Mouse (Mus musculus): ENCODE measurements around the gene Cmpk2.
"Not testable (repeated sequence)": the region's sequence is repeated elsewhere in the genome, so short reads cannot be mapped to it uniquely, and the experiment has no call there.

Cmpk2 gene

DNA sequence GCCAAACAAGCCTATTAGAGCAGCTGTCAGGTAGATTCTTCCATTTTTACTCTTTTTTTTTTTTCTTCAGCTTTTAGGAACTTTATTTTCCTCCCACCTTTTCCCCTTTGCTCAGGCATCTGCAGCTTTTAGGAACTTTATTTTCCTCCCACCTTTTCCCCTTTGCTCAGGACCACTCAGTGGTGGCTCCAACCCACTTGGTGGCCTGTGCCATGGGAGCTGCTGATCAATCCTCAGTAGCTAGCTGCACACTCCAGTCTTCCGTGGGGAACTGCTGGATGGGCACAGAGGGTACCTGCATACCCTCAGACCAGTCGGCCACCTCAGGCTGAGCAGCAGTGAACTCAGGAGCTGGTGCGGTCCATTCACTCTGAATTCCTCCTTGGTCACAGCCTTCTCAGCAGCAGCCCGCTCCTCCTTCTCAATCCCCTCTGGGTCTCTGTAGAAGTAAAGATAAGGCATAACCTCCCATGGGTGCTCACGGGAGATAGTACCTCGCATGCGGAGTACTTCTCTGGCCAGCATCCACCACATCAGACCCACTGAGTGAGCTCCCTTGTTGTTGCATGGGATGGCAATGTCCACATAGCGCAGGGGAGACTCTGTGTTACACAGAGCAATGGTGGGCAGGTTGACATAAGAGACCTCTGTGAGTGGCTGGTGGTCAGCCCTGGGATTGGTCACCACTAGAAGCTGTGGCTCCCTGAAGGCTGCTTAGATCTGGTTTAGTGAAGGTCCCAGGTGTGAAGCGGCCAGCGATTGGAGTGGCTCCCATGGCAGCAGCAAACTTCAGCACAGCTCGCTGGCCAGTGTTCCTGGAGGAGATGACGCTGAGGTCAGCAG lies 17.0 kb downstream of the Cmpk2 start:
- DNase-seq, result not testable (repeated sequence)

DNA sequence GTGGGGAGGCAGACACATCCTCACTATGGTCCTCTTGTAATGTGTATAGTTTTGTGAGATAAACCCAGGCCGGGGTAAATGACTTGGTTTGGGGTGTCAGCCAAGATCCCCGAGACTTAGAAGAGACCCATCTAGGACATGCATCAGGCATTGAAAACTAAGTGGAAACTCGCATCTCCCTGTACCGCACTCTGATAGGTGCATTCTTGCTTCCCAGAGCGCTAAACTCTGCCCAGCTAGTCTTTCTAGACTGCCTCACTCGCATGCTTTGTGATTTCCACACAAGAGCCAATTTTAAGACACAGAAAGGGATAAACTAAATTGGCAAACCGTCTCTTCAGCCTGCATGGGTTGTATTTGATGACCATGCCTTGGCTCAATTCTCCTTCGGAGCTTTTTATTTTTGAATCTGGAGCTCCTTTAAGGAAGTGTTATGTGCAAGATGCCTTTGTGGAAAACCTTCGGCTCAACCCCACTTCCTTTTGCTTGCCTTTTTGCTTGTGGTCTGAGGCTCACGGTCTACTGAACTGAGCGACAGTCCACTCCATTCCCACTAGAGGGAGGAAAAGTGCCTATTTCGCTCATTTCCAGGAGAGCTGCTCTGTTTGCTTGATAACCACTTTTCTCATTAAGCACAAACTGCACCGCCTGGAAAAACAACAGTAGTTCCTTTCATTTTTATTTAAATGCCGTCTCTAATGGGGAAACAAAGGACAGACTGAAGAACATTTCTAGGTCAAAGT lies 19.0 kb downstream of the Cmpk2 start:
- peak in 1 of 2 experiments; percentile 13 for DNase-seq

DNA sequence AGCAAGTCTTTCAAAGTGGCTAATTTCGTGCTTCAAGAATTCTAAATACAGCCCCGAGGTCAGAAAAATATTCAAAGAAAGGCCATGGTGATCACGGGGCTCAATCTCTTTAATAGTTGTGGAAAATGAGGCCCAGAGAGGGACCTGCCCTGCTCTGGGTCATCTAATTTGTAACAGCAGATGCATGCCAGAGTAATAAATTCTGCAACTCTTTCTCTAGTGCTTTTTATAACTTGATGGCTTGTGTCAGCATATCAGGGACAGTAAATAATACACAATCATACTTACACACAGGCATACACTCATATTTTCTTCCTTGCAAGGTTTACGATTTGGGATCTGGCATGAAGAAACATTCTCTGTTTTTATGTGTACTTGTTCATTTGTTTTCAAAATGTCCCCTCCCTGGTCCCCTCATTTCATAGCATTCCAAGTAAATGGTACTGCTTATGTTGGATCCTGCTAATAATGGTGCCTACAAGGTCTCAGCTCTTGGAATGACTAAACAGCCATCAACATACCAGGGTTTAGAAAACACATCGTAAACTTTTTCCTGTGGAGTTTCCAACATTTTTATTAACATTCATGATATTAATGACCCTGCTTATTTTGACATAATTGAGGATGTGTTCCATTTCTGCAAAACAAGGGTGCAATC lies 19.7 kb downstream of the Cmpk2 start:
- DNase-seq, result no peak

DNA sequence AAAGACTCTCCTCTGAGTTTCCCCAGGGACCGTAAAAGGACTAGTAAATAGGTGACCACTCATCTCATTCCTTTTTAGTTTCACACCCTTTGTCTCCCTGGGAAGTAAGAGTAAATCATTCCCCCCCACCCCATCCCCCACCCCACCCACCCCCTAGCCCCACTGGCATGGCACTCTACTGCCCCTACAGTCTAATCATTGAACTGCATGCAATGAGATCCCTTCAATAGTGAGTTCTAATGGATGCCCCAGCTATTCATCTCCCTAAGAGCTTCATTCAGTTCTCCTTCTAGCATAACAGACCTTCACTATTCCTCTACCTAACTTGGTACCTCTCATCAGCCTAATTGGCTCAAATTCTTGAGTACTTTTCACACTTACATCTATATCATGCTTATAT lies 20.9 kb downstream of the Cmpk2 start:
- DNase-seq, result no peak

DNA sequence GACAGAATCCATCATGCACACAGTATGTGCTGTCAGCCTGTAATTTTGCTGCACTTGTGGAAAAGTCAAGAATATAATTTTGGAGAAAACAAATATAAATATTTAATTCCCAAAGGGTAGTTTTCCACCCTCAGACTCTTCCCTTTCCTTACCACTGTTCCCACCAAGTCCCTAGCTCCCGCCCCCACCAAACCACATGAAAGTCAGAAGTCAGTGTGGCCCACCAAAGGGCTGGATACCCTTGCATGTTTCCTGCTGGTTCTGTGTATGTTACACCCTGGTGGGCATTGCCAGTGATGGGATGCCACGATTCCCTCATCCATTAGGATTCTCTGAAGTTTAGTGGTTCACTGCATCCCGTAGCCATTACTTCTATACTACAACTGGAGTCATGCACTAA lies 32.0 kb downstream of the Cmpk2 start:
- no peak for DNase-seq

DNA sequence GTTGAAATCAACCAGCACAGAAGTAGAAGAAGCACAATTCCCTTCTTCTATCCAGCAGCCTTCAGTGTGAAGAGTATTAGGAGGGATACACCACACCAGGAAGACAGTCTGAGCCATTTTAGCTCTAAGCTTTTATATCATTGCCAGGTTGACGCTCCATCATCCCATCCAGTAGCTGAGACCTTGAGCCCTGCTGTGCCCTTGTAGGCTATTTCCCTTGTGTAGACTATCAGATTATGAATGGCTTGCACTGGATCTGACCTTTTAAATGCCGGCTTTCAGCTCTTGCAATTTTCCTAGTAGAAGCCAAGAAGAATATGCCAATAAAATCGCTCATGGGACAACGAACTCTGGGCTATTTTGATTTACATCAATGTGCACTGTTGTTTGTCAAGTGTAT lies 42.0 kb downstream of the Cmpk2 start:
- no peak for DNase-seq

DNA sequence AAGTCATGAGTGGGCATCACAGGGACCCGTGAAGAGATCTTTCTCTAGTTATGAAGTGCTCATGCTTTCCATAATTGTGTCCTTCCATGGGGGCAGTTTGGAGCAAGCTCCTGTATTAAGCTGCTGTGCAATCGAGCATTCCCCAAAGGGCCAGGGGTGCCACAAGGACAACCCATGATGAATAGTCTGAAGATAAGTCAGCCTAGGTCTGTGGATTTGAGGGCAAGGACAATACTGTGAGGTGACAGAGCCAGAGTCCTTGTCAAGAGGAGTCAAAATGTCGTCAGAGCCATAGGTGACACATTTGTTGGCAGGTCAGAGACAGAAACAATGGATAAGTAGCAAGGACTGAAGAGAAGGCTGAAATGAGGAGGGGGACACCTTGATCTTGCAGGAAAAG lies 49.2 kb downstream of the Cmpk2 start:
- DNase-seq, result no peak

DNA sequence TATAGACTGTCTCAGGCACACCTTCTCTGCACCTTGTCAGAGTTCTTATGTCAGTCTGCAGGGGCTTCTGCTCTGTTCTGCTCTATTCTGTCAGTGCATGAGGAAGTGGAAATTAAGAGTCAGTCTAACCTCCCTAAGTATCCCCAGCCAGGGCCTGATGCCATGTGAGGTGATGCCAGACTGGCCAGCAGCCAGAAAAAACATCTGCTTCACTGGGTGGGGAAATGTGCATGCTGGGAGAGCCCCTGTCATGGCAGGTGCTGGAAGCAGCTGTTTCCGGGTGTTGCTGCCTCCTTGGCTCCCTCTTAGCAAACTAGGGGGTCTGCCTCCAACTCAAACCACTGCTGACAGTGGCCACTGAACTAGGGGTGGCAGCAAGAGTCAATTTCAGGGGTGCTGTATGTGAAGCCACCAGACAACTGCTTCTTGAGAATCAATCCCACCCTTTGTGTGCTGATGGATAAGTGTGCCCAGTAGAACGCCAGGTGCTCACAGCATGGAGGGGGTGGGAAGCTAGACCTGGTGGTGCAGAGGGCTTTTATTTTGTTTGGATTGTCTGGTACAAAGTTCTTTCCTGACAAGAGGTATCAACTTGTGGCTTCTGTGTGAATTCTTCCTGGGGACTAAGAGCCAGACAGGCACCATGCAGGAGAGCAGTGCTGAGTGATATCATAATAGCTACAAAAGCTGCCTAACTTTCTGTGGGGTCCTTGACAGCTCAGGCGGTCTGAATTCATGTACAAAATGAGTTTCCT lies 56.1 kb downstream of the Cmpk2 start:
- peak; percentile 22 to 25 for DNase-seq

DNA sequence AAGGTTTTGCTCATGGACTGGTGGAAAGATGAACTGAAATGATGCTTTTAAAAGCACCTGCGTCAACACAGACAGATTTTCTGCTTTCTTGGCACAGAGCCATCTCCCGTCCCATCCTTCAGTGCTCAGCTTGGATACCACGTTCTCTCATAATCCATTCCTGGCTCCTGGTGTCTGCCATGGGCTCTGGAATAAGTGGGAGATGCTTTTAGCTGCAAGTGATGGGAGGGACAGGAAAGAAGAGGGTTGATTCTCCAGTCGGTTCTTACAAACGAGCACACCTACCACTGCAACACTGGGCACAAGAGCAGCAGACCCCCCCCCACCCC lies 56.7 kb downstream of the Cmpk2 start:
- no peak for DNase-seq
